Mouse (Mus musculus) limb, embryonic 11.5 days (tissue): ENCODE results near the gene Qrsl1. TPM values are rescaled to one million over a fixed set of nuclear protein-coding genes. Genes with fewer than 3 reads are reported as not detected.

ENCODE experiments used
- ATAC-seq: fragments of 200-750 bp; cut with Nextera tagmentation; 2 replicates; pipeline ENCODE4 v1.8.0; 2017; ENCODE audit warnings: low read depth; ENCODE audit not compliant: insufficient number of reproducible peaks, low FRiP score, low TSS enrichment
- DNase-seq: peaks from one replicate; pipeline ENCODE4 v3.0.0-alpha.2; 2015; ENCODE audit warnings: low spot score
- H3K27ac ChIP-seq: fragments of 300-500 bp; sonication (generic); replicated peaks from 2 replicates; pipeline ENCODE4 v1.5.1; 2014; ENCODE audit warnings: low read depth, mild to moderate bottlenecking, low read length
- H3K27me3 ChIP-seq: fragments of 300-500 bp; sonication (generic); 2 replicates; pipeline ENCODE4 v1.6.1; 2014; ENCODE audit warnings: mild to moderate bottlenecking, low read length, mixed read lengths; ENCODE audit not compliant: control insufficient read depth, insufficient read depth
- H3K36me3 ChIP-seq: fragments of 300-500 bp; sonication (generic); 2 replicates; pipeline ENCODE4 v1.6.1; 2014; ENCODE audit warnings: mild to moderate bottlenecking, low read length, moderate library complexity, mixed read lengths; ENCODE audit not compliant: control insufficient read depth, insufficient read depth
- H3K4me1 ChIP-seq: fragments of 300-500 bp; sonication (generic); 2 replicates; pipeline ENCODE4 v1.6.1; 2014; ENCODE audit warnings: low read length, mixed read lengths; ENCODE audit not compliant: control insufficient read depth, insufficient read depth
- H3K4me2 ChIP-seq: fragments of 300-500 bp; sonication (generic); 2 replicates; pipeline ENCODE4 v1.6.1; 2014; ENCODE audit warnings: low read depth, mild to moderate bottlenecking, moderate library complexity; ENCODE audit not compliant: severe bottlenecking
- H3K4me3 ChIP-seq: fragments of 300-500 bp; sonication (generic); 2 replicates; pipeline ENCODE4 v1.5.1; 2014; ENCODE audit warnings: low read depth, low read length
- H3K9ac ChIP-seq: fragments of 300-500 bp; sonication (generic); 2 replicates; pipeline ENCODE4 v1.6.1; 2014; ENCODE audit warnings: mild to moderate bottlenecking, low read length
- H3K9me3 ChIP-seq: fragments of 300-500 bp; sonication (generic); 2 replicates; pipeline ENCODE4 v1.6.1; 2016; ENCODE audit warnings: low read length; ENCODE audit not compliant: control insufficient read depth
- WGBS: fragments of 180-500 bp; shearing (Covaris S2); extraction: QIAGEN DNeasy Blood & Tissue Kit; methylation state at CpG from one replicate; pipeline ENCODE4 v1.1.7; 2014; 5-methylcytosine and 5-hydroxymethylcytosine counted together
- polyA plus RNA-seq: library from polyadenylated mRNA; unstranded; fragments of >200 nt; fragmentation: Nextera tagmentation; extraction: Ambion mirVana; gene quantifications from 2 replicates; pipeline ENCODE4 v1.2.1, GENCODE M21; 2014

Qrsl1 gene
- polyA plus RNA-seq, 1 experiment from 2014 or later = 31.6 TPM

DNA sequence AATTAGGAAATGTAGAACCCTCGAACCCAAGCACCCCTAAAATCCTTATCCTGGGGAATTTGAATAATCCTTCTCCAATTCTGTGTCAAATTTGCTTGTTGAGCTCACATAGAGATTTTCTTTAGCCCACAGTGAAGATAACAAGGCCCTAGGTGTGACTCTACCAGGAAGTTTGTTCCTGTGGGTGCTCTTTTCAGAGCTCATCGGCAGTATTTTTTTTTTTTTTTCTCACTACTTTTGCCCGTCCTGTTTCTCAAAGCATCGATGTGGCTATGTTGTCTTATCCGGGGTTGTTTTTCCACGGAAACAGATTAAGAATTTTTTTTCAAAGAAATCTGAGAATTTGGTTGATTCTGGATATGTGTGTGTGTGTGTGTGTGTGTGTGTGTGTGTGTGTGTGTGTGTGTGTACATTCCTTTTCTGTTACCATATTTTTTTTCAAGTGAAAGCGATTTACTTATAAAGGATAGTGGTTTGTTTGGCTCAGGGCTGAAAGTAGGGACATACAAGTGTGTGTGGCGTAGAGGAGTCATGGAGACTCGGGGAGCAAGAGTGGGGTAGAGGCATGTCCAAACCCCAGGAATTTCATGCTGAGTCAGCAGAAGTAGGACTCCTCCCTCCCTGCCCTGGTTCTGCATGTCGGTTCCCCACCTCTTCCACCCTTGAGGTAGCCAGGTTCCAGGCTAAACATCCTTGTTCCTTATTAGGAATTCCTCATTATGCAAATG, 73.4 kb downstream of the Qrsl1 start:
- H3K4me3 ChIP-seq = no peak overlapping the region
- no peaks in the 10 kb centered on the region; the same call in 1 of the 2 replicates for H3K9me3 ChIP-seq
- no peak for DNase-seq
- H3K27ac ChIP-seq = no peak overlapping the region
- H3K4me1 ChIP-seq = no peaks in the 10 kb centered on the region
- H3K4me2 ChIP-seq = no peak overlapping the region
- WGBS = 95% methylated on average over 10 of the region's 10 CpGs
- H3K27me3 ChIP-seq = no peaks in the 10 kb centered on the region
- H3K9ac ChIP-seq = no peak overlapping the region
- ATAC-seq = no peak
- no peaks in the 10 kb centered on the region for H3K36me3 ChIP-seq

DNA sequence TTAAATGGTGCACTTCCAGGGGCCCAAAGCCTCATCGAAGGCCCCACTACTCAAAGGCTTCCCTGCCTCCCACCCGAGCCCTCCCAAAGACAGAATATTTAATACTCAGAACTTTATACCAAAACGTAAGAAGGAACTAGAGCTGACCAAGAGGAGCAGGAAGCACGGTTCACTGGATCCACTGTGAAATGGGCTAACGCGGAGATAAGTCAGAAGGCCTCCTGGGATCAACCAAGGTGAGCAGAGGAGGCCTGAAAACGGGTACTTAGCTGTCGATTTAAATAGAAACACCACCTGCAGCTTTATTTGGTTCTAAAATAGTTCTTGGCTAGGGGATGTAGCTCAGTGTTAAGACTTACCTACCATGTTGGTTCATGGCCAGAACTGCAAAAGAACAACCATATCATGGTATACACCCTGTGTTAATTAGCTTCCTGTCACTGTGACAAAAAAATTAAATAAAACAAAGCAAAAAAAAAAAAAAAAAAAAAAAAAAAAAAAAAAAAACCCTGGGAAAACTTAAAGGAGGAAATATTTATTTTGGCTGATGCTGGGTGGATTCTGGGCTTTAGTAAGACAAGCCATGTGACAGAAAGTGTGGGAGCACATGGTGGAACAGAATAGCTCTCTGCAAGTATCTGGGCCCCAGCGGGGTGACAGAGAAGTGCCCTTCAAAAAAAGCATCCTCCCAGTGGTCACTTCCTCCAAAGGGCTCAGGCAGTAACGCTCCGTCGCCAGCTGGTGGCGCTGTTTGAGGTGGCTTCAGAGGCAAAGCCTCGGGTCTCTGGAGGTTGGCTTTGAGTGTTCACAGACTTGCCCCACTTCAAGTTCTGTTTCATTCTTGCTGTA, 74.5 kb downstream of the Qrsl1 start:
- Histone ChIP-seq H3K4me1 (no peaks in the 10 kb centered on the region), H3K36me3 (no peaks in the 10 kb centered on the region), H3K9ac (no peak overlapping the region), H3K9me3 (no peaks in the 10 kb centered on the region; the same call in 1 of the 2 replicates), H3K4me3 (no peak overlapping the region), H3K27ac (no peak overlapping the region), H3K4me2 (no peak overlapping the region), H3K27me3 (no peaks in the 10 kb centered on the region)
- no peak for ATAC-seq
- no peak for DNase-seq
- WGBS = 81% methylated on average over 14 of the region's 14 CpGs

DNA sequence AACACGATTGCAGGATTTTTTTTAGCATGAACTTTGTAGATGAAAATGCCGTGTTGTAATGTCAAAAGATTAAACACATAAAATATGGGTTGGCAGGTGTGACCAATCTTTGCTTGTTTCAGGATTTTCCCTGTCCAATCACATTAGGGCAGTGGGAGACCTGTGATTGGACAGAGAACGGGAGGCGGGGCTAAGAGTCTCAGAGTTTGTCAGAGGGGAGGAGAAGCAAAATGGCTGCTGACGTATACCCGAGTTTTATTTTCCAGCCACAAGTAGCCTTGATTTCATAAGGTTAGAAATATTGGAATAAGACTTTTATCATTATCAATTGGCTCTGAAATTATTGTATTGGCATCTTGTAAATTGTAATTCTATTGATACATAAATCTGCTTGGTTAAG, 75.8 kb downstream of the Qrsl1 start:
- ATAC-seq (no peak), DNase-seq (no peak)
- Histone ChIP-seq H3K27ac (no peak overlapping the region), H3K27me3 (no peaks in the 10 kb centered on the region), H3K36me3 (no peaks in the 10 kb centered on the region), H3K4me3 (no peak overlapping the region), H3K9me3 (no peaks in the 10 kb centered on the region; the same call in 1 of the 2 replicates), H3K9ac (no peak overlapping the region), H3K4me1 (no peaks in the 10 kb centered on the region), H3K4me2 (no peak overlapping the region)
- WGBS = 93% methylated on average over 6 of the region's 6 CpGs

DNA sequence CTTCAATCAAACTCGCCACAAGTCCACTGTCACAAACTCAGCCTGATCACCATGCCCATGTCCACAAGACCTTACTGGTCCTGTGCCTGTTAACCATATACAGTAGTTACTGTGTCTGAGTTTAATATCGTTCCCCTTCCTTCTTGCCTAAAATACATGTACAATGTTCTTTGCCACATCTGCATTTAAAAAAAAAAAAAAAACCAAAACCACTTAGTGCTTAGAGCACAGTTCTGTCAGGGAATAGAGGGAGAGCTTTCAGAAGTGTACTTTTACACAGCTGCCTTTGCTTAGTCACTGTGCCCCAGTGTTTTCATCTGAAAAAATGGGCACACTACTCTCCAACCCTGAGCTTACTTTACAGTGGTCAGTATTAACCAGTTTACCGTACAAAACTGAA, 76.8 kb downstream of the Qrsl1 start:
- no peaks in the 10 kb centered on the region for H3K36me3 ChIP-seq
- H3K4me2 ChIP-seq = no peak overlapping the region
- ATAC-seq = no peak
- no peak overlapping the region for H3K27ac ChIP-seq
- H3K9ac ChIP-seq = no peak overlapping the region
- H3K4me1 ChIP-seq = no peaks in the 10 kb centered on the region
- WGBS = 91% methylated on average over 3 of the region's 3 CpGs
- DNase-seq = no peak
- H3K4me3 ChIP-seq = no peak overlapping the region
- H3K9me3 ChIP-seq = no peaks in the 10 kb centered on the region; the same call in 1 of the 2 replicates
- H3K27me3 ChIP-seq = no peaks in the 10 kb centered on the region

Other genes starting within 250 kb of the Qrsl1 start
- gene Rtn4ip1, start 62 bp upstream of the Qrsl1 start, polyA plus RNA-seq = 19.1 and 20.0 TPM in 2 replicates
- 0.43 and 0.89 TPM in 2 replicates for gene Crybg1, start 247.1 kb upstream of the Qrsl1 start, polyA plus RNA-seq